Mouse (Mus musculus) spleen, postnatal 10 days (tissue): Measurements from ENCODE around the gene Klhl30.

Experiments
- DNase-seq, 2 experiments: peaks; one replicate each; pipeline ENCODE4 v3.0.0; 2021 to 2022; ENCODE audit warnings: low spot score in 2 of 2

Klhl30 gene

GRCm38 (mm10) chr1:91364822-91365644 lies 14.2 kb downstream of the Klhl30 start:
- DNase-seq, result no peak

GRCm38 (mm10) chr1:91365816-91366214 lies 15.0 kb downstream of the Klhl30 start:
- no peak for DNase-seq

- DNase-seq, result peak; percentile 89 to 90
Measured at GRCm38 (mm10) chr1:91366215-91367108, 15.6 kb downstream of the Klhl30 start, which contains the start of gene Erfe. TSS of gene Erfe (plus strand) at chr1:91366430.

- DNase-seq, result no peak
Measured at GRCm38 (mm10) chr1:91367295-91367694, 16.5 kb downstream of the Klhl30 start.

DNA sequence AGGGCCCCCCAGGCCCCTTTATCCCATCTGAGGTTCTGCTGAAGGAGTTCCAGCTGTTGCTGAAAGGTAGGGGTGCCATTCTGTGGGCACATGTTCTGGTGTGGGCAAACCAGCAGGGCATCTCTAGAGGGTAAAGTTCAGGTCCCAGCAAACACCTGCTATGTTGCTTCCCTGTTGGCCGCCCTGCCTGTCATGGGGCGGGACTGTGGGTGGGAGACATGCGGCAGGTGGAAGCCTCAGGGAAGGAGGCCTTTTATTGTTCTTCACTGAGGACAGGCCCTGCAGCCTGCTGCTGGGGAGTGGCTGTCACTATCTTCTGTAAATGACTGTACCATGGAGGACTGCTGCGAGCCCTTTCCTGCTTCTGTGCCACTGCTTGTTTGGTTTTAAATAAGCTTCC lies 18.6 kb downstream of the Klhl30 start:
- DNase-seq, result no peak

- DNase-seq, result no peak
Measured at GRCm38 (mm10) chr1:91370055-91370454, 19.2 kb downstream of the Klhl30 start.

DNA sequence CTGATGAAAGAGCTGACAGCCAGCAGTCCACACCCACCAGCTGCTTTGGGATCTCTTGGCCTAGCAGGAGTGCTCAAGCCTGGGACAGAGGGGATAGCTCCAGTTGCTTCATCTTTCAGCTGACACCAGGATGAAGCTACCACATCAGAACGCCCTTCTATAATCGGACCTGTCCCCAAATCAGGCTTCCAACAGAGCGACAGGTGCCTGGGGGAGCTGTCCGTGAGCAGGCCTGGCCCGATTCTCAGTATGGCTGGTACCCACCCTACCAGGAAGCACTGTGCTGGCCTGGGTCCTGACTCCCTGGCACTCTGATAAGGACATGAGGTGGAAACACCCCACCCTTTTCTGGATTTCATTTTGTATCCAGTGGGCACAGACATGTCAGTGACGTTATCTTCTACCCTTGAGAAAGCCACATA lies 22.6 kb downstream of the Klhl30 start:
- DNase-seq, result peak in 1 of 2 experiments; percentile 54

GRCm38 (mm10) chr1:91380453-91381090 lies 29.8 kb downstream of the Klhl30 start:
- DNase-seq, result peak; percentile 74 to 90

GRCm38 (mm10) chr1:91381091-91381471 lies 30.3 kb downstream of the Klhl30 start:
- no peak for DNase-seq

GRCm38 (mm10) chr1:91390369-91390768 lies 39.6 kb downstream of the Klhl30 start:
- no peak for DNase-seq

GRCm38 (mm10) chr1:91397927-91398259 lies 47.1 kb downstream of the Klhl30 start:
- DNase-seq, result peak in 1 of 2 experiments; percentile 35

- peak; percentile 74 to 84 for DNase-seq
Measured at GRCm38 (mm10) chr1:91398260-91399062, 47.6 kb downstream of the Klhl30 start, which contains the start of gene Ilkap. TSS of gene Ilkap (minus strand) at chr1:91398815.

GRCm38 (mm10) chr1:91404976-91405375 lies 54.2 kb downstream of the Klhl30 start:
- DNase-seq, result no peak

GRCm38 (mm10) chr1:91405406-91406169 lies 54.8 kb downstream of the Klhl30 start:
- DNase-seq, result no peak

DNA sequence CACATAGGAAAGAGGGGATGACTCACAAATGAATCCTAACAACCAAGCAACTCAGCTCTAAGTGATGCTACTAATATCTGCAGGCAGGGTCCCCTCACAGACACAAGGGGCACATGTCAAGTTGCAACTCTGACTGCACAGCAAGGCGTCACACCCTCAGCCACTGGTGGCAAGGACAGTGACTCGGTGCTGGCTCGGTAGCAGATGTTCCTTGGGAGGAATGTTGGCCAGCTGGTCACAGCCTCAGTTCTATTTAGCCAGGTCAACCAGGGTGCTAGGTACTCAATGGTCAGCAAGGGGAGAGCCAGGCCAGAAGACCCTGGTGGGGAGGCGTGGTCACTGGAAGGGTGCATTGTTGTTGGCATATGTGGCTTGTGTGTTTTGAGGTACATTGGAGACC lies 57.0 kb downstream of the Klhl30 start:
- DNase-seq, result no peak

DNA sequence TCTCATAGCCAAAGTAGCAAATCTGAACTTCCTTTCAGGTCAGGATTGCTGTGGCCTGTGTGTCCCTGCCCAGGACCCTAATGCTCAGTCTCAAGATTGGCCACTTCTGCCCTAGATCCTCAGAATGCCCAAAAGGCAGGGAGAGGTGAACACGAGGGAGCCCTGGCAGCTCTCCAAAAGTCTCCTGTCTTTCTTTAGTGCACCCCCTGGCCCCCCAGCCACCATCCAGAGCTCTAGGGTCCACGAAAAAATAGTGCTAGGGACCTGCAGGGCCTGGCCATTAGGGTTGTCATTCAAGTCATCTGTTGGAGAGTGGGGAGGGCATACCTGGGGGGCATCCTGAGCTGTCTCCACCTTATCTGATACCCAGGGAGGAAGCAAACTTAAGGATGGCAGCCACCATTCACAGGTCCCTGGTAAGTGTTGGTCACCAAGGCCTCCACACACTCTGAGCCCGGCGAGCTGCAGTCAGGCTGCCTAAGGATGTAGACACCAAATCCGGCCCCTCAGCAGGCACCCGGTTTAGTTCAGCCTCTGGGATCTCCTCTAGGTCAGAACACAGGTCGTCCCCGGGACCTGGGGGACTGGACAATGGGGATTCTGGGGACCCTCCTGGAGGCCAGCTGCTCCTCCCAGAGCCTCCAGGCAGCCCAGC lies 60.9 kb downstream of the Klhl30 start:
- no peak for DNase-seq
